Mouse (Mus musculus) adrenal gland, postnatal 14 days (tissue): ENCODE data around the gene Dyrk3. TPM values are rescaled to one million over a fixed set of nuclear protein-coding genes. Genes with fewer than 3 reads are reported as not detected.
A peak's percentile ranks its signal among the peaks of the same experiment; 100 is the strongest.

Experiments used
- DNase-seq: peaks from one replicate; pipeline ENCODE4 v3.0.0; 2021; ENCODE audit warnings: mixed read lengths
- total RNA-seq: library from RNA; stranded (reverse); gene quantifications from 2 replicates; pipeline ENCODE4 v1.2.3, GENCODE M21; 2021

Dyrk3 gene
- total RNA-seq, 1 experiment from 2014 or later = 5.3 TPM

GRCm38 (mm10) chr1:131083609-131084008 lies 54.5 kb downstream of the Dyrk3 start:
- peak; percentile 86 for DNase-seq

- no peak for DNase-seq
Observed at GRCm38 (mm10) chr1:131083122-131083521, 55.0 kb downstream of the Dyrk3 start.

- no peak for DNase-seq
Observed at GRCm38 (mm10) chr1:131080686-131081085, 57.5 kb downstream of the Dyrk3 start.

- peak; percentile 69 for DNase-seq
Observed at GRCm38 (mm10) chr1:131079762-131080161, 58.4 kb downstream of the Dyrk3 start.

- DNase-seq = no peak
Observed at GRCm38 (mm10) chr1:131078761-131079330, 59.3 kb downstream of the Dyrk3 start.

Other genes starting within 250 kb of the Dyrk3 start
- not detected in 2 replicates for gene Il20, start 226.9 kb downstream of the Dyrk3 start, total RNA-seq
- gene Il19, start 198.2 kb downstream of the Dyrk3 start, total RNA-seq = not detected in 2 replicates
- 0.38 TPM in 1 of 2 replicates, not detected in the other for gene Il10, start 118.5 kb downstream of the Dyrk3 start, total RNA-seq
- gene Mapkapk2, start 40.5 kb downstream of the Dyrk3 start, total RNA-seq = 159 and 180 TPM in 2 replicates
- gene Eif2d, start 14.8 kb upstream of the Dyrk3 start, total RNA-seq = 42.2 and 43.4 TPM in 2 replicates
- 9.7 and 18.1 TPM in 2 replicates for gene Rassf5, start 106.9 kb upstream of the Dyrk3 start, total RNA-seq
- 10.4 and 19.3 TPM in 2 replicates for gene Ikbke, start 141.3 kb upstream of the Dyrk3 start, total RNA-seq